Mouse (Mus musculus) embryonic facial prominence, embryonic 14.5 days (tissue): ENCODE results near the gene Tnpo3. TPM values are rescaled to one million over a fixed set of nuclear protein-coding genes. Genes with fewer than 3 reads are reported as not detected.

Source experiments
- ATAC-seq: fragments of 200-750 bp; cut with Nextera tagmentation; 2 replicates; pipeline ENCODE4 v1.8.0; 2017; ENCODE audit warnings: low read depth, moderate number of reproducible peaks, moderate TSS enrichment
- DNase-seq: peaks from one replicate; pipeline ENCODE4 v3.0.0-alpha.2; 2015; ENCODE audit warnings: low spot score
- H3K27ac ChIP-seq: fragments of 300-500 bp; sonication (generic); replicated peaks from 2 replicates; pipeline ENCODE4 v1.5.1; 2014; ENCODE audit warnings: low read depth, mild to moderate bottlenecking, low read length, moderate library complexity
- H3K27me3 ChIP-seq: fragments of 300-500 bp; sonication (generic); replicated peaks from 2 replicates; pipeline ENCODE4 v1.6.1; 2014; ENCODE audit warnings: low read length; ENCODE audit not compliant: control insufficient read depth, insufficient read depth
- H3K36me3 ChIP-seq: fragments of 300-500 bp; sonication (generic); 2 replicates; pipeline ENCODE4 v1.6.1; 2014; ENCODE audit warnings: low read length, mixed read lengths; ENCODE audit not compliant: control insufficient read depth, insufficient read depth
- H3K4me1 ChIP-seq: fragments of 300-500 bp; sonication (generic); 2 replicates; pipeline ENCODE4 v1.6.1; 2014; ENCODE audit warnings: antibody characterized with exemption, low read length; ENCODE audit not compliant: control insufficient read depth, insufficient read depth
- H3K4me2 ChIP-seq: fragments of 300-500 bp; sonication (generic); 2 replicates; pipeline ENCODE4 v1.6.1; 2014; ENCODE audit warnings: low read depth, mild to moderate bottlenecking, low read length, moderate library complexity, mixed read lengths
- H3K4me3 ChIP-seq: fragments of 300-500 bp; sonication (generic); 2 replicates; pipeline ENCODE4 v1.5.1; 2014; ENCODE audit warnings: low read depth, mild to moderate bottlenecking, low read length
- H3K9ac ChIP-seq: fragments of 300-500 bp; sonication (generic); 2 replicates; pipeline ENCODE4 v1.6.1; 2014; ENCODE audit warnings: low read depth, mild to moderate bottlenecking, low read length, moderate library complexity, mixed read lengths
- H3K9me3 ChIP-seq: fragments of 300-500 bp; sonication (generic); 2 replicates; pipeline ENCODE4 v1.6.1; 2016; ENCODE audit warnings: low read length; ENCODE audit not compliant: control insufficient read depth
- WGBS: fragments of 180-500 bp; shearing (Covaris S2); extraction: QIAGEN DNeasy Blood & Tissue Kit; methylation state at CpG from one replicate; pipeline ENCODE4 v1.1.7; 2014; 5-methylcytosine and 5-hydroxymethylcytosine counted together
- polyA plus RNA-seq: library from polyadenylated mRNA; unstranded; fragments of >200 nt; fragmentation: Nextera tagmentation; extraction: Ambion mirVana; gene quantifications from 2 replicates; pipeline ENCODE4 v1.2.1, GENCODE M21; 2014

Tnpo3 gene
- polyA plus RNA-seq, 1 experiment from 2014 or later: 78.7 TPM

GRCm38 (mm10) chr6:29513284-29513683, 96.4 kb downstream of the Tnpo3 start:
- under 1% methylated on average over 11 of the region's 11 CpGs for WGBS

DNA sequence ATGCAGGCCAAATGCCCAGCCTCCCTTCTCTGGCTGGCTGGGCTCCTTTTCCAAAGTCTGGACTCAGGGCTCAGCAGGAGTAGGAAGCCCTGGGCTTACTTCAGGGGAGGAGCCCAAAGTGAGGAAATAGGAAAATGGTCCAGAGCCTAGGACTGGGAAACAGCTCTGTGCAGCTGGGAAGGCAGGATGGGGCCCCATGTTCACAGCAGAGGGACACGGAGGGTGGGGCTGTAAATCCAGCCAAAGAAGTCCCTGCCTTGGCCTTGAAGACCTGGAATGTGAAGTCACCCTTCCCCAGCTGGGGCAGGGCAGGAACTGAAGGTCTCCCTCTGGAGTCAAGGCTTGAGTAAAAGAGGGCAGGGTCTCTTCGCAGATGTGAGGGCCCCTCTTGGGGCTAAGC, 100.6 kb downstream of the Tnpo3 start:
- Histone ChIP-seq H3K9ac (no peak overlapping the region), H3K4me3 (no peak overlapping the region), H3K36me3 (no peaks in the 10 kb centered on the region), H3K27me3 (no peaks in the 10 kb centered on the region), H3K27ac (no peak overlapping the region), H3K4me2 (no peak overlapping the region), H3K4me1 (peaks cover 23% of the 10 kb centered on the region), H3K9me3 (no peaks in the 10 kb centered on the region)
- ATAC-seq: no peak
- WGBS: 37% methylated on average over 2 of the region's 2 CpGs
- DNase-seq: no peak

More at GRCm38 (mm10) chr6:29513284-29513683, 96.4 kb downstream of the Tnpo3 start:
- H3K27me3 ChIP-seq: no peaks in the 10 kb centered on the region
- H3K9me3 ChIP-seq: no peaks in the 10 kb centered on the region
- peak overlapping the region; percentile 75 for H3K27ac ChIP-seq
- peak overlapping the region; percentile 45 for H3K9ac ChIP-seq
- H3K4me3 ChIP-seq: peak overlapping the region; percentile 24
- DNase-seq (peak; percentile 86), ATAC-seq (peak; percentile 82)
- H3K4me2 ChIP-seq: peak overlapping the region; percentile 48
- H3K4me1 ChIP-seq: peaks cover 13% of the 10 kb centered on the region; the same call in 1 of the 2 replicates
- no peaks in the 10 kb centered on the region for H3K36me3 ChIP-seq

DNA sequence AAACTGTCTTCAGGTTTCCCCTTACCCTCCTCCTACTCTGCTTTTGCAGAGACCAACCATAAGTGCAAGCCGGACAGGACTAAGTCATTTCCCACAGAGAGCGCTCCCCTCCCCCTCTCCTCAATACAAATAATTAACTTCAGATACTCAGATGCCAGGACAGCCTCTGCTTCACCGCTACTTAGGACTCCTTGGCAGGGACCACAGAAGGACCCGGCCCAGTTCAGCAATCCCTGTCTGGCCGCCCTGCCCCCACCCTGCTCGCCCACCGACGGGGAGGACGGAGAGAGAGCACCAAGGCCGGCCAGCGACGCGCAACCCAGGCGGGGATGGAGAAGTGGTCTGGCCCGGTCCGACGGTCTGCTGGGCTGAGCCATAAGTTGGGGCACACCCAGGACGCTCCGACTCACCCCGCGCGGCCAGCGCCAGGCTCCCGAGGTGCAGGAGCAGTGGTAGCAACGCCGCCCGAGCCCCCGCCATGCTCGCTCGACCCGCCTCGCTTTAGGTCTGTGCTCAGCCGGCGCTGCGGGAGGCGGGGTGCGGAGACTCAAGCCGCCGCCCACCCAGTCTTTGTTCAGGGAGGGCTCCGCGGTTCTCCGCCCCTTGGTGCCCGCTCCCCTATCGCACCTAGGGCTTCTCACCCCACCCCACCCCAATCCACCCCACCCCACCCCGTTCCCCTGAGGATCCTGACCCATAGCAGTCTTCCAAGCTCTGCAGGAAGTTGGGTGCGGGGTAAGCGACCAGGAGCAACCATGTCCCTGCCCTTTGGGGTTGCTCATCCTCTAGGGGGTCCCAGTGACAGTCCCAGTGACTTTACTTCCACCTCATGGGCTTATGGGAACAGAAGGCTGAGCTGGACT, 102.0 kb downstream of the Tnpo3 start, which contains the start of gene Kcp:
Gene Kcp, minus strand, starts transcription at position 506 of the 863 bp plus-strand sequence.
- H3K4me2 ChIP-seq: peak within 1 kb of the TSS; percentile 66
- H3K4me1 ChIP-seq: peaks cover 15% of the 10 kb centered on the region; the same call in 1 of the 2 replicates
- H3K9ac ChIP-seq: peak within 1 kb of the TSS; percentile 70
- peak; percentile 71 for ATAC-seq
- H3K4me3 ChIP-seq: peak within 1 kb of the TSS; percentile 61
- H3K36me3 ChIP-seq: no peaks in the 10 kb centered on the region; the same call in 1 of the 2 replicates
- H3K27me3 ChIP-seq: no peaks in the 10 kb centered on the region
- 0 out of 2 replicates have a peak within 1 kb of the TSS, but pooled peaks have one; percentile 17 for H3K27ac ChIP-seq
- WGBS: under 1% methylated on average over 36 of the region's 47 CpGs
- peak; percentile 61 for DNase-seq
- no peaks in the 10 kb centered on the region for H3K9me3 ChIP-seq

DNA sequence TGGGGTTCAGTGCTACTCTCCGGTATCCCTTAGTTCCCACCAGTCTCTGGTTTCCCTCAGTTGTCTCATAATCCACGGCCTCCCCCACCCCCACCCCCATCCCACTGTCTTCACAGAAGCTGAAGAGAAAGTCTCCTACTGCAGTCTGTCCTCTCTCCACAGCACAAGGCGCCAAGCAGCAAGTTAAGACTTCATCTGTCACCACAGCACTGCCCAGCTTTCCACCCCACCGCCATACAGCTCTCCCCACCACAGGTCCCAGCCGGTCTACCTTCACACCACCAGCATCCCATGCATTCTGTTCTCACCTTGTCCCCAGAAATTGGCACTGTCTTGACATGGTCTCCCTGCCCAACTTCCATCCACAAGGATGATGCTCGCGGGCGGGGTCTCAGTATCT, 102.9 kb downstream of the Tnpo3 start:
- 13% methylated on average over 8 of the region's 8 CpGs for WGBS
- H3K4me1 ChIP-seq: peaks cover 15% of the 10 kb centered on the region; the same call in 1 of the 2 replicates
- 0 out of 2 replicates have a peak, but pooled peaks have one; percentile 34 for ATAC-seq

GRCm38 (mm10) chr6:29505493-29505892, 104.2 kb downstream of the Tnpo3 start:
- H3K36me3 ChIP-seq: no peaks in the 10 kb centered on the region; the same call in 1 of the 2 replicates
- DNase-seq: no peak
- no peaks in the 10 kb centered on the region for H3K9me3 ChIP-seq
- peaks cover 15% of the 10 kb centered on the region; the same call in 1 of the 2 replicates for H3K4me1 ChIP-seq
- H3K4me3 ChIP-seq: no peak overlapping the region
- ATAC-seq: no peak
- 93% methylated on average over 5 of the region's 5 CpGs for WGBS
- no peaks in the 10 kb centered on the region for H3K27me3 ChIP-seq
- H3K27ac ChIP-seq: no peak overlapping the region
- H3K9ac ChIP-seq: no peak overlapping the region
- H3K4me2 ChIP-seq: no peak overlapping the region

More for the DNA sequence above, 102.9 kb downstream of the Tnpo3 start:
- Histone ChIP-seq H3K36me3 (no peaks in the 10 kb centered on the region; the same call in 1 of the 2 replicates), H3K4me3 (peak overlapping the region; percentile 61), H3K9me3 (no peaks in the 10 kb centered on the region), H3K9ac (peak overlapping the region; percentile 70), H3K27ac (no peak overlapping the region), H3K4me2 (peak overlapping the region; percentile 66), H3K27me3 (no peaks in the 10 kb centered on the region)
- DNase-seq: no peak

DNA sequence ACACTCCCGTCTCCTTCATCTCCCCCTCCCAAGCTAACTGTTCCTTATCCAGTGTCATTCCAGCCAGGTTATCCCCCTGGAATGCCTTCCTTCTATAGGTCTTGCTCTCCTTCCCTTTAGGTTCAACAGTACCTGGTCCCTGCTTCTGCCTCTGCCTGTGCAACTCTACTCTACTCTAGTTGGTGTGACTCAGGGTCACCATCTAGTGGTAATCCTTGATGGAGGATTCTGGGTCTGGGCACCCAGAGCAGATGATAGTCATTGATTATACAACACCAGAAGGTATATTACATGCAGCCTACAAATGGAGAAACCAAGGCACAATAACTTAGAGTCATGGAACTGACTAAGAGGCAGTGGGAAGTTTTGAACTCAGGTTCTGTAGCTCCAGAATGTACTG, 108.1 kb downstream of the Tnpo3 start:
- no peak overlapping the region for H3K9ac ChIP-seq
- peaks cover 15% of the 10 kb centered on the region for H3K36me3 ChIP-seq
- no peak overlapping the region for H3K27ac ChIP-seq
- H3K27me3 ChIP-seq: peaks cover 11% of the 10 kb centered on the region
- ATAC-seq: no peak
- H3K4me2 ChIP-seq: no peak overlapping the region
- H3K4me1 ChIP-seq: peaks cover under 1% of the 10 kb centered on the region; the same call in 1 of the 2 replicates
- DNase-seq: no peak
- no peaks in the 10 kb centered on the region for H3K9me3 ChIP-seq
- H3K4me3 ChIP-seq: no peak overlapping the region
- 86% methylated on average over 1 of the region's 1 CpGs for WGBS

- H3K9me3 ChIP-seq: no peaks in the 10 kb centered on the region
- no peaks in the 10 kb centered on the region for H3K4me1 ChIP-seq
- no peak overlapping the region for H3K4me2 ChIP-seq
- H3K27ac ChIP-seq: no peak overlapping the region
- peaks cover 16% of the 10 kb centered on the region for H3K36me3 ChIP-seq
- no peak for DNase-seq
- no peak for ATAC-seq
- no peak overlapping the region for H3K4me3 ChIP-seq
- 88% methylated on average over 6 of the region's 6 CpGs for WGBS
- H3K9ac ChIP-seq: no peak overlapping the region
- peaks cover 19% of the 10 kb centered on the region for H3K27me3 ChIP-seq
Observed at GRCm38 (mm10) chr6:29500810-29501209, 108.9 kb downstream of the Tnpo3 start.

GRCm38 (mm10) chr6:29500177-29500576, 109.5 kb downstream of the Tnpo3 start:
- Histone ChIP-seq H3K27me3 (peaks cover 22% of the 10 kb centered on the region), H3K4me1 (no peaks in the 10 kb centered on the region), H3K27ac (no peak overlapping the region), H3K4me3 (no peak overlapping the region), H3K36me3 (peaks cover 16% of the 10 kb centered on the region), H3K9me3 (no peaks in the 10 kb centered on the region), H3K9ac (no peak overlapping the region), H3K4me2 (no peak overlapping the region)
- ATAC-seq: no peak
- 91% methylated on average over 7 of the region's 7 CpGs for WGBS
- DNase-seq: no peak
